Mouse (Mus musculus) heart, postnatal 25 days (tissue): Measurements from ENCODE around the gene Fmn2. TPM values are rescaled to one million over a fixed set of nuclear protein-coding genes. Genes with fewer than 3 reads are reported as not detected.

ENCODE experiments used
- DNase-seq: peaks from one replicate; pipeline ENCODE4 v3.0.0; 2022; ENCODE audit warnings: low spot score
- intact Hi-C: fragments of 180-260 bp; cut with DNase I; formaldehyde crosslinking; loops from one replicate; pipeline ENCODE4 v1.15.1; 2025
- total RNA-seq, 2 experiments: library from RNA; stranded (reverse); gene quantifications; 2 replicates each; pipeline ENCODE4 v1.2.3; 2021

The Fmn2 gene
- total RNA-seq, 2 experiments from 2014 or later: 0.25 to 0.31 TPM

- no peak for DNase-seq
These were observed 249.4 kb downstream of the Fmn2 start for GRCm38 (mm10) chr1:174750893-174751461.

GRCm38 (mm10) chr1:174759354-174759753, 257.7 kb downstream of the Fmn2 start:
- DNase-seq: no peak
- intact Hi-C loops: no loop called here

More at GRCm38 (mm10) chr1:174750893-174751461, 249.4 kb downstream of the Fmn2 start:
- intact Hi-C loops: no loop called here

GRCm38 (mm10) chr1:174765757-174766156, 264.1 kb downstream of the Fmn2 start:
- intact Hi-C loops: no loop called here
- no peak for DNase-seq

GRCm38 (mm10) chr1:174766852-174767251, 265.2 kb downstream of the Fmn2 start:
- intact Hi-C loops: no loop called here
- DNase-seq: no peak

GRCm38 (mm10) chr1:174771871-174772281, 270.3 kb downstream of the Fmn2 start:
- intact Hi-C loops: no loop called here
- no peak for DNase-seq

- DNase-seq: no peak
- intact Hi-C loops: no loop called here
These were observed 279.4 kb downstream of the Fmn2 start for GRCm38 (mm10) chr1:174781037-174781436.

GRCm38 (mm10) chr1:174788617-174789016, 287.0 kb downstream of the Fmn2 start:
- DNase-seq: no peak
- intact Hi-C loops: no loop called here

- DNase-seq: no peak
These were observed 310.2 kb downstream of the Fmn2 start for GRCm38 (mm10) chr1:174811846-174812245.

GRCm38 (mm10) chr1:174826562-174826961, 324.9 kb downstream of the Fmn2 start:
- DNase-seq: no peak

More at GRCm38 (mm10) chr1:174811846-174812245, 310.2 kb downstream of the Fmn2 start:
- intact Hi-C loops: no loop called here

GRCm38 (mm10) chr1:174836861-174837260, 335.2 kb downstream of the Fmn2 start:
- DNase-seq: no peak
- intact Hi-C loops: no loop called here

More at GRCm38 (mm10) chr1:174826562-174826961, 324.9 kb downstream of the Fmn2 start:
- intact Hi-C loops: no loop called here

GRCm38 (mm10) chr1:174844786-174845185, 343.2 kb downstream of the Fmn2 start:
- intact Hi-C loops: no loop called here
- DNase-seq: no peak

- DNase-seq: no peak
- intact Hi-C loops: no loop called here
These were observed 354.6 kb downstream of the Fmn2 start for GRCm38 (mm10) chr1:174856188-174856587.

GRCm38 (mm10) chr1:174860407-174861118, 358.9 kb downstream of the Fmn2 start:
- intact Hi-C loops: no loop called here
- no peak for DNase-seq

Other genes with a start within 250 kb of the Fmn2 start
- not detected for gene Olfr419, start 249.8 kb upstream of the Fmn2 start, total RNA-seq
- gene Mptx1, start 171.3 kb upstream of the Fmn2 start, total RNA-seq: not detected
- gene Olfr417, start 136.7 kb upstream of the Fmn2 start, total RNA-seq: not detected
- not detected for gene Olfr248, start 110.8 kb upstream of the Fmn2 start, total RNA-seq
- gene Olfr414, start 77.8 kb upstream of the Fmn2 start, total RNA-seq: not detected
- not detected for gene Olfr220, start 59.7 kb upstream of the Fmn2 start, total RNA-seq